Mouse (Mus musculus) spleen, adult 18-20 months (tissue): ENCODE measurements at regions not wholly inside any gene's neighbourhood (a gene's known extent, or its start where the extent isn't known, plus 50 kb on each side); places are given as distances from the start of the nearest gene placed in this dataset.

Experiments used
- DNase-seq, 2 experiments: peaks; one replicate each; pipeline ENCODE4 v3.0.0; 2022; ENCODE audit warnings: mixed read lengths in 2 of 2

- no peak for DNase-seq
Measured at GRCm38 (mm10) chr13:97555312-97555711, 205.1 kb downstream of the Gm10260 start.

DNA sequence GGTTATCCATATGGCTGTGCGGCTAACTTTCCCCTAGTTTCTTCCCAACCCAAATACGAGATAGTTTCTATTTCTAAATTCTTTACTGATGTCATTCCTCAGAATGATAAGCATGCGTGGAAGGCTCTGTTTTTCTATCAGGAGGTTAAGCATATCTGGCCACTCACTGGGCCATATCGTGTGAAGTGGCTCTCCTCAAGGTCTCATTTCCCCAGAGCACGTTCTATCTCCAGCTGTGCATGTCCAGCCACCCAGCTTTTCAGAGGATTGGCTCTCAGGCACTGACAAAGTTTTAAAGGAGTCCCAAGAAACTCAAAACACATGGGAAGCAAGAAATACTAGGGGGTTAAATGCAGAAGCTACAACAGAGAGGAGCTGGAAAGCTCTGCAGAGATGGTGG lies 205.8 kb downstream of the Gm10260 start:
- DNase-seq = no peak

- no peak for DNase-seq
Measured at GRCm38 (mm10) chr13:97552236-97552635, 208.2 kb downstream of the Gm10260 start.

DNA sequence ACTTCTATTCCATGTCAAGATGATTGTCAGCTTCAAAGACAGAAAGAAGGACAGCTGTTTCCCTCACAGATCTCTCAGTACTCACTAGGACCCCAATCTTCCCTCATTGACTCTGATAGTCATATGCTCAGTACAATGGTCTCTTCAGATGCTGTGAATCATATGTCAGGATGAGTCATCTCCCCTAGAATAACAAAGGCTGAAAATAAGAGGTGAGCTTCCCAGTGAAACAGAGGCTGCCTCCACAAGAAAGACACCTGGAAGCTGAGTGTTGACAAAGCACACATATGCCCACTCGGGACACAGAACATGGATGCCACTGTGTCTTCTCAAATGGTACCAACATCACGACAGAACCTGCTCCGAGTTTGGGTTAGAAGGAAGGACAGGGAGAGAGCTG lies 209.6 kb downstream of the Gm10260 start:
- DNase-seq = no peak

GRCm38 (mm10) chr13:97550172-97550571 lies 210.3 kb downstream of the Gm10260 start:
- no peak for DNase-seq

- no peak for DNase-seq
Measured at GRCm38 (mm10) chr13:97549384-97549783, 211.0 kb downstream of the Gm10260 start.

DNA sequence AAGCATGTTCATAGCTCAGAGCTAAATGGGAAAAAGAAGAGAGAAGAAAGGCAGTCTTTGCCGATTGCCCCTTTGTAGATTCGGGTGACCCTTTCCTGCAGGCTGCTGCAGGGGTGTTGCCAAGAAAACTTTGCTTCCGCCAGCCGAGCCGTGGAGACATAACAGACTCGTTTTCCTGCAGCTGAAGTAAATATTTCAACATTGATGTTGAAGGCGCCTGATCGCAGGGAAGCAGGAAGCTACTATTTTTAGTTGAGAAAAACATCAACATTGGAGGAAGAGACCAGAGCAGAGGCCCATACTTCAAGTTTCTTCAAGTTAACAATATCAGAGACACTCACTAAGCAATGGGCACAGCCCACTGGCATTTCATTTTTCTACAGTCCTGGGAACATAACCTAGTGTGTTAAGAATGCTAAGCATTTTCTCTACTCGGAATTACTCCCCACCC lies 211.9 kb downstream of the Gm10260 start:
- no peak for DNase-seq

GRCm38 (mm10) chr13:97546936-97547335 lies 213.5 kb downstream of the Gm10260 start:
- DNase-seq = no peak

DNA sequence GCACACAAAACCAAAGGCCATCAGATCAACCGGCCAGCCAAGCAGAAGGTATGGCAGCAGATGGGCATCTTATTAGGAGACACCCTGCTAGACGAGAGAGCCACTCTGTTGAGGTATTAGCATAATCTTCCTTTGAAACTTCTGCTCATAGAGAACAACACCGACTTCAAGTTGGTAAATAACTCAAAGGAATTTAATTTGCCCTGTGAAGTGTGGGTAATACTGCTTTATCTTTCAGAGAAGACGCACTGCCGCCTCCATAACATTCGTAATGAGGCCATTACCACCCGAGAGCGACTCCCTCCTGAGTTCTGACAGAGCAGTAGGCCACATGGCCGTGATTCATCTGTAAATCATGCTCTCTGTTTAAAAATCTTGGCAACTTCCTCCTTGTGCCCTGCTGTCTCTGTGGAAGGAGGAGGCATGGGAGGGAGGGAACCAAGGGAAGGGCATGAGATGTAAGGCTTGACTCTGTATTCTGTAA lies 214.4 kb downstream of the Gm10260 start:
- no peak for DNase-seq

DNA sequence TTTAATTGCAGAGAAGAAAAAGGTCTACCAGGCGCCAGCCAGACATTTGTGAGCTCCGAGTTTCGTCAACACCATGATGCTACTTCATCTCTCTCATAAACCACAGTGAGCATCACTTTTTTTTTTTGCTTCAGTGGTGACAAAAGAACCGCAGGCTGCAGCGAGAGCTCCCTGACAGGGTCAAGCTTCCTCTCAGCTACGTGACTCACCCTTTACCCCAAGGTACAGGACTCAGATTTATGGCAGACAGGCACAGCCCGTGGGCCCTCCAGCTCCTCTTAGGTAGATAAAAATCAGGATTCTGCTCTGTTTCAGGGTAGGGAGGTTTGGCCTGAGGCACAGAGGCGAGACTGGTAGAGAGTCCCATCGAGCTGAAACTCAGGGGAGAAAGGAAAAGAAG lies 220.7 kb downstream of the Gm10260 start:
- no peak for DNase-seq

GRCm38 (mm10) chr13:97538441-97538840 lies 222.0 kb downstream of the Gm10260 start:
- no peak for DNase-seq

GRCm38 (mm10) chr13:97537686-97538085 lies 222.7 kb downstream of the Gm10260 start:
- DNase-seq = no peak

GRCm38 (mm10) chr13:97537206-97537605 lies 223.2 kb downstream of the Gm10260 start:
- no peak for DNase-seq

DNA sequence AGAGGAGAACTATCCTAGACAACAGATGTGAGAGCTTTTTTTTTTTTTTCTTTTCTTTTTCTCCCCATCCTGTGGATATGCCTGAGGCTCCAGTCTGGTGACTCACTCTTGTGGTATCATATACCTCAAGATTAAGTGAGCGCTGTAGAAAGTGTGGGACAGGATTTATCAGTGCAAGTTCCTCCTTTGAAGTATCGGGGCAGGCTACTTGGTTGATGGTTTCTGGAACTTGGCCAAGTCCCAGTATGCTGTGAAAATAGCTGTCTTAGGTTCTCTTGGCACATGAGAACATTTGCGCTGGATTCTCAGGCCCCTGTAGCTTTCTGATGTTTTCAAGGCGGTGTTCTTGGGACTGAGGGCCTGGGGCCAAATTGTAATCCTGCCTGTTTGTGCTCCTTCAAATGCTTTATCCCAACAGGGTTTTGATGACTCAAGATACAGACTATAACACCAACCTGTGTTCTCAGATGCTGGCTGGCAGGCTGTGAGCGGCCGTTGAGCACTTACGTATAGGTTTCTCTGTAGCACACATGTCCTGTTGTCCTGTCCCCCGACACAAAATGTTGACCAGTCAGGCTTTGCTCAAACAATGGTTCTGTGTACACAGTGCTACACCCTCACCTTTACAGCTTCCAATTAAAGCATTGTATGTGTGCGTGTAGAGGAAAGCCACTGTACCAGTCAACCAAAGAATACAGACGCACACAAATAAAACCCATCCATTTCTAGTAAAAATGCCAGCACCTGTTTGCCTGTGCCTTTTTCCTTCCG lies 226.4 kb downstream of the Gm10260 start:
- DNase-seq = no peak

DNA sequence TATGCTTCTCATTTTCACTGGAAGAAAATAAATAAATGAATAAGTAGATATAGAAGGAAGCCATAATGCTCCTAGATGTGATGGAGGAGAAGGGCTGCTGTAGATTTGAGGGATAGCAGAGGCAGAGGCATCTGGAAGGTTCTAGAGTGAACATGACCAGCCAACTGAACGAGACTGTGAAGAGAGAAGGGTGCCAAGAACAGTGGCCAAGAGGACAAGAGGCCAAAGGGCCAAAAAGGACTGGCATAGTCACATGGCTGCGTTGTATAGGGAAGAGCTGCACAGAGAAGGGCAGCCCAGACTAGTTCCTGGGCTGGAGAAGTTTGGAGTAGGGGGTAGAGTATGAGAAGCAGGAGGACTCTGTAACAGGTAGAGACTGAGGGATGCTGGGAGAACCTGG lies 229.3 kb downstream of the Gm10260 start:
- DNase-seq = no peak

GRCm38 (mm10) chr13:97530570-97530969 lies 229.9 kb downstream of the Gm10260 start:
- no peak for DNase-seq

GRCm38 (mm10) chr13:97527958-97528357 lies 232.5 kb downstream of the Gm10260 start:
- DNase-seq = no peak

DNA sequence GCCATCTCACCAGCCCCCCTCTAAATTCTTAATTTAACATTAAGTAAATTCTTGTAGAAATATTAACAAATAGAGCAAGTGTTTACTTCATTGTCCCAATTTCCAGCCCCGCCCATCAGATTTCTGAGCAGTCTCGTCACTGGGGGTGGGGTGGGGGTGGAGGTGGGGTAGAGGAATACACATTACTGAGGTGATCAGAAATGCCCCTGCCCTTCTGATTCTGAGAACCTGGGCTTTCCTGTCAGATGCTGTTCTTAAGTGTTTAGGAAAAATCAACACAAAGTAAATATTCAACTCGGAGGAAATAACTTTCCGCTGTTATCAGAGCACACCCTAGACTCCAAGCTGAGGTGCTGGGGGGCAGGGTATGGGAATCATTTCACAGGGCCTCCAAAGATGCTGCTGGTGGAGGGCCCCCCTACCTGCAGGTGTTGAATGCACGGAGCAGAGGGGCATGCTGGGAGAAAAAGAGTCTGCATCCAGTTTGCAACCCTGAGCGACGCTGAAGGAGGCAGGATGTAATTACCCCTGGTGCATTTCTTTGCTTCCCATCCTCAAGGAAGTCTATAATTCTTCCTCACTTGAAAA lies 235.5 kb downstream of the Gm10260 start:
- no peak for DNase-seq

- no peak for DNase-seq
Measured at GRCm38 (mm10) chr13:97523523-97524412, 236.7 kb downstream of the Gm10260 start.

DNA sequence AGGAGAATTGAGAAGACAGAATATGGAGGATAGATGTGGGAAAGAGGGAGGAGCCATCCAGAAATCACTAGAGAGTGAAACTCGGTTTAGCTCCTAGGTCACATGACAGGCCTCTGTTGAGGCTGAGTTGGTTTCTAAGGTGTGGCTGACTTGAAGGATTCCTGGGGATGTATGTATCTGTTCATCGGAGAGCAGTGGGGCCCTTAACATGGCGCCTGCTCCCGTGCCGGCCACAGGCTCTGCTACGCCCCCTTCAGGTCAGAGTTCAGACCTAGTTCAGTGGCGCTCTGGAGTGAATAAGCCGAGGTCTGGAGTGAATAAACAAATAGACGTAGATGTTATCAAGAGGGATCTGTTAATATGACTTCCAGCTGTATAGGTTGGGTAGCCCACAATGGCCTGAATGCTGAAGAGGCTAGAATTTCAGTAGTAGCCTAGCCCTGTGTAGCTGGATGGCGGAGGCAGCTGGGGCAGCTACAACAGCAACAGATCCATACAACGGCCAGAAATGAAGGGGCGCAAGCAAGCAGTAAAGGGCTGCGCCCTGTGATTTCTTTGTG lies 239.4 kb downstream of the Gm10260 start:
- no peak for DNase-seq

DNA sequence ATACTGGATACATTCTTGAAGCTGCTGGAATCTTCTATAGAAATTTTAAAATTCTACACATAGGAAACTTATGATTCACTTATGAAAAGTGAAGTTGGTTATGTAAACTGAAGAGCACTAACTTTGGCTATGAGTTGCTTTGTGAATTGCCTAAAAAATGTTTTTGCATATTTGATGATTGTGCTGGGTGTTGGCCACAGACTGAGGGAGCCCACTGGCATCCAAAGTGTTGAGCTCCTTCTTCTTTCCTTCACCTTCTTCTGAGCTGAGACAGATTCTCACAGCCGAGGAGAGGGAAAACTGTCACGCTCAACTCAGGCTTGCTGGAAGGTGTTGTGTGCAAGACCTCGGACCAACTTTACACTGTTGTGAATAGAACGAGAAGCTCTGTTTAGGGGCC lies 243.7 kb downstream of the Gm10260 start:
- DNase-seq = no peak

DNA sequence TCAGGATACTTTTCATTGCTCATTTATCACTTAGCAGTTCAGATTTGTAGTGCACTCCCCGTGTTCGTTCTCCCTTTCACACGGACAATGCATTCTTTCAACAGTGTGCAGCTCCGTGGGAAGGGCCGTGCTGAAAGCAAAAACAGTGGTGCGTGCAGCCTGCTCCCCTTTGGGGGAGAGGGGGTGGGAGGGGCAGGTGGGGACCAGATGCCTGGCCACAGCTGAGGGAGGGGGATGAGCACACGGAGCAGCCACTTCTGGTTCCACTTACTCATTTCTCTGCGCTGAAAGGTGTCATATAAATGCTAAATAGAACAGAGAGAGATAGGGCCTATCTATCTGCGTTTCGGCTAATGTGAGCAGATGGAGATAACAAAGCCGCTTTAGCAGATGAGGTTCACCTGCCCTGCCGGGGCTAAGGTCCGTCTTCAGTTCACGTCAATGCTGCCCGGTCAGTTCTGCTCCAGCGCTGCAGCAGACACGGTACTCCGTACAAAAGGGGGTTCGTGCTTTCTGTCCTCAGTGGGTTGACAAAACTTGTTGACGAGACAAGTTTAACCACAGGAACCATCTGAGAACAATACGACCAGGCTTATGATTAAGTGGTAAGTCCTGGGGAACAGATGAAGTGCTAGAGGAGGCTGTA lies 245.9 kb downstream of the Gm10260 start:
- no peak for DNase-seq

DNA sequence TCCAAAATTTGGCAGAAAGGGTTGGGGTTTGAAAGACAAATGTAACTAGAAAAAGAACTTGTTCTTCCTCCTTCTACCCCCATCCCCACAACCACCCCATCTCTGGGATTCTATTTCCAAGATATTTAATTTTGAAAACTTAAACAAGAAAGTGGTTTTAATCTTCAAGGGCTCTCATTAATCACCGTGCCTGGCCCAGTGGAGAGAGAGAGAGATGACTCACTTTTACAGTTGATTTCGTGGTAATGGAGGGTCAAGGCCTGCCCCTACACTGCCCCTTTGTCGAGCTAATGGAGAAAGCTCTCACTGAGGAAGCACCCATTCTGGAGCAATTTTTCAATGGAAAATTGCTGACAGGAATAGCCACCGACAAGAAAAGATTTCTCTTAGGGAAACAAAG lies 247.9 kb downstream of the Gm10260 start:
- DNase-seq = no peak
